13 mouse cellular contexts compared by ENCODE assay signal in the genomic region with DNA sequence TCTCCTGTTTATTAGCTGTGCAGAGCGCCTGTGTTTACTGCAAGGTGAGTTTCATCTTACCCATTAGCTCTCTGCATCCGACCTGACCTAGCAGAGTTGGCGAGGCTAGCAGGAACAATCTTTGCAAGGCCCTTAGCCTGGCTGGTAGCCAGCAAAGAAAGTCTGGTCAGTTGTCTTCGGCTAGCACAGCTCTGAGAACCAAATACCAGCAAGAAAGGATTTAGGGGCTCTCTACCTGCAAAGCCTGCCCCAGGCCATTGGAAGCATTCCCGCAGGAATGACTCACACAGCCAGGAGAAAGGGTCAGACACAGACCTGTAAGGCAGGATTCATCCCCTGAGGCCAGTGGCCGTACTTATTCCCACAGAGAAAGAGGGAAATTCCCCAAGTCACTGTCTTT. TPM values are rescaled to one million over a fixed set of nuclear protein-coding genes. Genes with fewer than 3 reads are reported as not detected.
DNase-seq lines count a peak whose midpoint lies in the region; ATAC-seq lines count a peak whose summit lies in the region.
"Had no signal": no experiment of that assay in that cellular context is flagged by ENCODE, and none has a peak within 500 bp of the region (broad histone marks: within the 10 kb centered on the region; RNA-seq: fewer than 3 reads in every experiment).

No protein-coding gene starts in this region.

- H3K9ac ChIP-seq in limb, embryonic 13.5 days, result no peak overlapping the region
- no peak overlapping the region for H3K9ac ChIP-seq in intestine, embryonic 15.5 days
- H3K9ac ChIP-seq: hindbrain, embryonic 13.5 days; liver, embryonic 14.5 days had no signal

- H3K9me3 ChIP-seq in limb, embryonic 13.5 days, result no peaks in the 10 kb centered on the region
- no peaks in the 10 kb centered on the region for H3K9me3 ChIP-seq in limb, embryonic 10.5 days (replicated peaks)
- no peaks in the 10 kb centered on the region for H3K9me3 ChIP-seq in intestine, embryonic 15.5 days
- H3K9me3 ChIP-seq: hindbrain, embryonic 13.5 days; megakaryocyte, embryonic 14.5 days had no signal

- H3K4me1 ChIP-seq in limb, embryonic 13.5 days, result peaks cover 17% of the 10 kb centered on the region
- no peaks in the 10 kb centered on the region for H3K4me1 ChIP-seq in limb, embryonic 10.5 days
- no peaks in the 10 kb centered on the region for H3K4me1 ChIP-seq in intestine, embryonic 15.5 days (replicated peaks)
- H3K4me1 ChIP-seq: megakaryocyte, embryonic 14.5 days had no signal

- H3K27me3 ChIP-seq in limb, embryonic 13.5 days, result no peaks in the 10 kb centered on the region
- H3K27me3 ChIP-seq in limb, embryonic 10.5 days (ENCODE audit: low read depth, poor library complexity, severe bottlenecking), result no peaks in the 10 kb centered on the region
- no peaks in the 10 kb centered on the region for H3K27me3 ChIP-seq in intestine, embryonic 15.5 days (replicated peaks)
- H3K27me3 ChIP-seq: hindbrain, embryonic 13.5 days had no signal

- ATAC-seq in cerebellum, adult (ENCODE audit: insufficient number of reproducible peaks, low FRiP score, low TSS enrichment), result no peak
- ATAC-seq in limb, embryonic 13.5 days (ENCODE audit: low FRiP score, low read depth), result no peak
- ATAC-seq in intestine, embryonic 15.5 days, result no peak

- no peak overlapping the region for H3K4me3 ChIP-seq in limb, embryonic 13.5 days
- no peak overlapping the region for H3K4me3 ChIP-seq in limb, embryonic 10.5 days
- H3K4me3 ChIP-seq in intestine, embryonic 15.5 days (replicated peaks), result no peak overlapping the region
- H3K4me3 ChIP-seq: heart, adult 2 months; hindbrain, embryonic 13.5 days; megakaryocyte, embryonic 14.5 days had no signal

- H3K27ac ChIP-seq in limb, embryonic 13.5 days, result peak overlapping the region; percentile 39; the same call in 1 of the 2 replicates
- H3K27ac ChIP-seq in limb, embryonic 10.5 days, result no peak overlapping the region
- H3K27ac ChIP-seq in intestine, embryonic 15.5 days, result no peak overlapping the region
- H3K27ac ChIP-seq: heart, adult 2 months; hindbrain, embryonic 13.5 days; liver, embryonic 14.5 days had no signal

- DNase-seq in cerebellum, adult 11-12 months, result peak; percentile 43
- no peak for DNase-seq in limb, embryonic 10.5 days (ENCODE audit: low spot score)
- peak; percentile 72 to 78 for DNase-seq in adrenal gland, postnatal 36 days
- peak; percentile 45 for DNase-seq in kidney, postnatal 14 days
- no peak for DNase-seq in lung, postnatal 10 days
- DNase-seq: heart, adult 2 months had no signal

- H3K36me3 ChIP-seq in limb, embryonic 13.5 days, result peaks cover 28% of the 10 kb centered on the region
- no peaks in the 10 kb centered on the region for H3K36me3 ChIP-seq in limb, embryonic 10.5 days
- no peaks in the 10 kb centered on the region for H3K36me3 ChIP-seq in intestine, embryonic 15.5 days

- WGBS in limb, embryonic 13.5 days, result 54% methylated on average over 6 of the region's 6 CpGs
- 80% methylated on average over 6 of the region's 6 CpGs for WGBS in limb, embryonic 10.5 days
- WGBS in intestine, embryonic 15.5 days, result 71% methylated on average over 6 of the region's 6 CpGs

- no peak overlapping the region for H3K4me2 ChIP-seq in limb, embryonic 13.5 days (replicated peaks)
- H3K4me2 ChIP-seq in intestine, embryonic 15.5 days (replicated peaks), result no peak overlapping the region
- H3K4me2 ChIP-seq: hindbrain, embryonic 13.5 days had no signal

RNA-seq across cellular contexts. Expression of gene Mras, which starts 36.4 kb away (rescaled TPM):
- polyA plus RNA-seq in limb, embryonic 13.5 days (2015; fragmentation: Nextera tagmentation; extraction: Ambion mirVana), result 25.8 and 29.6 TPM in 2 replicates
- 8.8 and 11.9 TPM in 2 replicates for polyA plus RNA-seq in limb, embryonic 10.5 days (2016; fragmentation: Nextera tagmentation; extraction: Ambion mirVana)
- 10 to 100 TPM; 43.5 to 66.9 TPM for total RNA-seq in adrenal gland, postnatal 36 days (2021)
- 11.0 and 12.5 TPM in 2 replicates for polyA plus RNA-seq in intestine, embryonic 15.5 days (2015; fragmentation: Nextera tagmentation; extraction: Ambion mirVana)

RNA-seq across cellular contexts. Expression of gene Esyt3, which starts 42.4 kb away (rescaled TPM):
- 0.45 and 0.60 TPM in 2 replicates for polyA plus RNA-seq in limb, embryonic 13.5 days (2015; fragmentation: Nextera tagmentation; extraction: Ambion mirVana)
- 0.33 and 0.36 TPM in 2 replicates for polyA plus RNA-seq in limb, embryonic 10.5 days (2016; fragmentation: Nextera tagmentation; extraction: Ambion mirVana)
- total RNA-seq in adrenal gland, postnatal 36 days (2021), result under 1 TPM; 0.26 to 0.43 TPM
- polyA plus RNA-seq in intestine, embryonic 15.5 days (2015; fragmentation: Nextera tagmentation; extraction: Ambion mirVana), result 0.40 and 0.53 TPM in 2 replicates

RNA-seq across cellular contexts. Expression of gene Nme9, which starts 50.5 kb away (rescaled TPM):
- polyA plus RNA-seq in limb, embryonic 13.5 days (2015; fragmentation: Nextera tagmentation; extraction: Ambion mirVana), result not detected in 2 replicates
- not detected in 2 replicates for polyA plus RNA-seq in limb, embryonic 10.5 days (2016; fragmentation: Nextera tagmentation; extraction: Ambion mirVana)
- not detected for total RNA-seq in adrenal gland, postnatal 36 days (2021)
- polyA plus RNA-seq in intestine, embryonic 15.5 days (2015; fragmentation: Nextera tagmentation; extraction: Ambion mirVana), result 0.25 and 0.33 TPM in 2 replicates
- total RNA-seq: heart, adult 2 months had no signal
- polyA plus RNA-seq: neural tube, embryonic 14.5 days had no signal

Comparison
In these comparisons a context has a peak if more than half of its experiments do, and no peak if none do; other contexts are left out.
1. DNase-seq: peak in cerebellum, adult 11-12 months (single experiment), adrenal gland, postnatal 36 days (2 of 2) and kidney, postnatal 14 days (single experiment); none in limb, embryonic 10.5 days (single experiment) and lung, postnatal 10 days (single experiment).